Mouse (Mus musculus) MEL (cell line): ENCODE results near the gene Ctdspl. TPM values are rescaled to one million over a fixed set of nuclear protein-coding genes. Genes with fewer than 3 reads are reported as not detected.

Experiments
- DNase-seq: peaks from one replicate; pipeline ENCODE4 v3.0.0; 2011; ENCODE audit warnings: low read depth, low spot score
- H3K27ac ChIP-seq: 2 replicates; pipeline ENCODE4 v1.5.1; 2012; ENCODE audit warnings: low read depth, mild to moderate bottlenecking, control low read depth, low read length, moderate library complexity; ENCODE audit not compliant: control insufficient read depth
- H3K27me3 ChIP-seq, 2 experiments: fragments of 150-350 bp in 1 of 2; sonication (generic) in 1 of 2; 2 replicates each; pipeline ENCODE4 v1.6.1; 2012; ENCODE audit warnings: low read length in 2 of 2, mild to moderate bottlenecking in 2 of 2, improper control_type of control experiment in 1 of 2, moderate library complexity in 1 of 2; ENCODE audit not compliant: insufficient read depth in 2 of 2, control insufficient read depth in 1 of 2
- H3K36me3 ChIP-seq, 2 experiments: 2 replicates each; pipeline ENCODE4 v1.6.1; 2012 to 2014; ENCODE audit warnings: low read length in 2 of 2, improper control_type of control experiment in 1 of 2, inconsistent platforms in 1 of 2, mild to moderate bottlenecking in 1 of 2; ENCODE audit not compliant: insufficient read depth in 2 of 2, control insufficient read depth in 1 of 2
- H3K4me1 ChIP-seq, 2 experiments: fragments of 150-350 bp in 1 of 2; sonication (generic) in 1 of 2; 2 replicates each; pipeline ENCODE4 v1.6.1; 2012; ENCODE audit warnings: low read length in 2 of 2, improper control_type of control experiment in 1 of 2, mild to moderate bottlenecking in 1 of 2; ENCODE audit not compliant: insufficient read depth in 2 of 2, control insufficient read depth in 1 of 2
- H3K4me3 ChIP-seq, 2 experiments: fragments of 150-350 bp in 1 of 2; sonication (generic) in 1 of 2; 2 replicates each; pipeline ENCODE4 v1.5.1; 2012; ENCODE audit warnings: low read depth in 2 of 2, low read length in 2 of 2, mild to moderate bottlenecking in 2 of 2, moderate library complexity in 2 of 2, control low read depth in 1 of 2, improper control_type of control experiment in 1 of 2; ENCODE audit not compliant: control insufficient read depth in 1 of 2, insufficient read depth in 1 of 2
- H3K79me2 ChIP-seq: 2 replicates; pipeline ENCODE4 v1.6.1; 2012; ENCODE audit warnings: mild to moderate bottlenecking, low read length, moderate library complexity; ENCODE audit not compliant: control insufficient read depth, poor library complexity, insufficient read depth
- H3K9ac ChIP-seq: 2 replicates; pipeline ENCODE4 v1.6.1; 2012; ENCODE audit warnings: low read depth, mild to moderate bottlenecking, control low read depth, low read length, moderate library complexity; ENCODE audit not compliant: control insufficient read depth, poor library complexity, severe bottlenecking
- H3K9me3 ChIP-seq: fragments of 150-350 bp; sonication (generic); replicated peaks from 2 replicates; pipeline ENCODE4 v1.6.1; 2012; ENCODE audit warnings: mild to moderate bottlenecking, low read length, improper control_type of control experiment, moderate library complexity; ENCODE audit not compliant: insufficient read depth
- CTCF ChIP-seq, 3 experiments: IDR thresholded peaks in 2 of 3; conservative IDR thresholded peaks in 1 of 3; 2 replicates each; pipeline ENCODE4 v1.5.1; 2011 to 2012; ENCODE audit warnings: low read length in 3 of 3, low read depth in 2 of 3, mild to moderate bottlenecking in 2 of 3, improper control_type of control experiment in 1 of 3, inconsistent platforms in 1 of 3, mixed read lengths in 1 of 3, moderate library complexity in 1 of 3; ENCODE audit not compliant: control insufficient read depth in 1 of 3, insufficient read depth in 1 of 3, poor library complexity in 1 of 3, severe bottlenecking in 1 of 3
- ELF1 ChIP-seq: IDR thresholded peaks from 2 replicates; pipeline ENCODE4 v1.6.1; 2014; ENCODE audit warnings: low read depth, mild to moderate bottlenecking, inconsistent platforms, low read length, improper control_type of control experiment, moderate library complexity
- GATA1 ChIP-seq: IDR thresholded peaks from 2 replicates; pipeline ENCODE4 v1.6.1; 2011; ENCODE audit warnings: low read depth, low read length, improper control_type of control experiment
- HCFC1 ChIP-seq: IDR thresholded peaks from 2 replicates; pipeline ENCODE4 v1.6.1; 2012; ENCODE audit warnings: low read depth, mild to moderate bottlenecking, inconsistent platforms, low read length, improper control_type of control experiment, moderate library complexity
- KAT2A ChIP-seq: conservative IDR thresholded peaks from 2 replicates; pipeline ENCODE4 v1.6.1; 2012; ENCODE audit warnings: low read depth, low read length, improper control_type of control experiment, inconsistent platforms
- MEF2A ChIP-seq: IDR thresholded peaks from 2 replicates; pipeline ENCODE4 v1.6.1; 2014; ENCODE audit warnings: low read depth, mild to moderate bottlenecking, inconsistent platforms, low read length, improper control_type of control experiment; ENCODE audit not compliant: poor library complexity, insufficient replicate concordance, severe bottlenecking; ENCODE audit errors: extremely low read depth
- MYC ChIP-seq: IDR thresholded peaks from 2 replicates; pipeline ENCODE4 v1.6.1; 2011; ENCODE audit warnings: low read depth, mild to moderate bottlenecking, low read length, improper control_type of control experiment, moderate library complexity
- NELFE ChIP-seq: IDR thresholded peaks from 2 replicates; pipeline ENCODE4 v1.6.1; 2011; ENCODE audit warnings: low read depth, low read length, improper control_type of control experiment
- POLR2A ChIP-seq, 2 experiments: IDR thresholded peaks; 2 replicates each; pipeline ENCODE4 v1.6.1; 2011 to 2012; ENCODE audit warnings: low read length in 2 of 2, mild to moderate bottlenecking in 2 of 2, control low read depth in 1 of 2, improper control_type of control experiment in 1 of 2, low read depth in 1 of 2, moderate library complexity in 1 of 2; ENCODE audit not compliant: control insufficient read depth in 1 of 2, insufficient read depth in 1 of 2, poor library complexity in 1 of 2
- RCOR1 ChIP-seq: IDR thresholded peaks from 2 replicates; pipeline ENCODE4 v1.6.1; 2012; ENCODE audit warnings: low read depth, mild to moderate bottlenecking, inconsistent platforms, low read length, improper control_type of control experiment
- SMC3 ChIP-seq: IDR thresholded peaks from 2 replicates; pipeline ENCODE4 v1.6.1; 2011; ENCODE audit warnings: low read depth, low read length, improper control_type of control experiment
- TAL1 ChIP-seq: IDR thresholded peaks from 2 replicates; pipeline ENCODE4 v1.6.1; 2012; ENCODE audit warnings: mild to moderate bottlenecking, inconsistent platforms, low read length, moderate library complexity, mixed read lengths
- TCF12 ChIP-seq: IDR thresholded peaks from 2 replicates; pipeline ENCODE4 v1.6.1; 2014; ENCODE audit warnings: low read depth, mild to moderate bottlenecking, inconsistent platforms, low read length, improper control_type of control experiment, moderate library complexity
- USF1 ChIP-seq: IDR thresholded peaks from 2 replicates; pipeline ENCODE4 v1.6.1; 2014; ENCODE audit warnings: low read depth, mild to moderate bottlenecking, inconsistent platforms, low read length, improper control_type of control experiment, moderate library complexity
- ZMIZ1 ChIP-seq: IDR thresholded peaks from 2 replicates; pipeline ENCODE4 v1.6.1; 2012; ENCODE audit warnings: low read depth, mild to moderate bottlenecking, inconsistent platforms, low read length, improper control_type of control experiment, moderate library complexity
- ZNF384 ChIP-seq: IDR thresholded peaks from 2 replicates; pipeline ENCODE4 v1.6.1; 2012; ENCODE audit warnings: low read depth, mild to moderate bottlenecking, inconsistent platforms, low read length, improper control_type of control experiment
- polyA plus RNA-seq, 2 experiments: library from polyadenylated mRNA; stranded (reverse) in 1 of 2; unstranded in 1 of 2; fragments of >175 nt in 1 of 2; fragments of >200 nt in 1 of 2; gene quantifications; 2 replicates each; pipeline versions ENCODE4 v1.2.1 to v1.2.4; 2012; ENCODE audit warnings: low replicate concordance in 2 of 2, low read depth in 1 of 2; ENCODE audit not compliant: insufficient read length in 2 of 2, insufficient read depth in 1 of 2, missing spikeins in 1 of 2
- total RNA-seq: library from RNA; depleted of rRNA; stranded (reverse); fragments of 300-350 nt; gene quantifications from 2 replicates; pipeline ENCODE4 v1.2.3, GENCODE M21; 2012

The Ctdspl gene
- total and polyA plus RNA-seq, 3 experiments = 15.3 to 20.7 TPM; not detected in 1

DNA sequence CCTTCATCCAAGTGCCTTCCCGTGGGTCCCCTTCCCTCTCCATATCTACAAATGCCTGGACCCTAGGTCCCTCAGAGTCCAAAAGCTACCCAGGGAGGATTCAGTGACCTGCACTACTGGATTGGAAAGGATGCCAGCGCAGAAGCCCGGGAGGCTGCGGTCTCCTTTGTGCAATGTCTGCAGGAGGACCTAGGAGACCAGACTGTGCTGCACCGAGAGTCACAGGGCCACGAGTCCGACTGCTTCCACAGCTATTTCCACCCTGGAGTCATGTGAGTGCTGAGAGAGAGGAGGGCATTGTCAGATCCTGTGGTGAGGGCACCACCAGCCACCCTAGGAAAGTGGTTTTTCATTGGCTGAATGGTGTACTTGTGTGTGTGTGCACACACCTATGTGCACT is 132.0 kb downstream of the Ctdspl start:
- H3K9me3 ChIP-seq = no peaks in the 10 kb centered on the region

DNA sequence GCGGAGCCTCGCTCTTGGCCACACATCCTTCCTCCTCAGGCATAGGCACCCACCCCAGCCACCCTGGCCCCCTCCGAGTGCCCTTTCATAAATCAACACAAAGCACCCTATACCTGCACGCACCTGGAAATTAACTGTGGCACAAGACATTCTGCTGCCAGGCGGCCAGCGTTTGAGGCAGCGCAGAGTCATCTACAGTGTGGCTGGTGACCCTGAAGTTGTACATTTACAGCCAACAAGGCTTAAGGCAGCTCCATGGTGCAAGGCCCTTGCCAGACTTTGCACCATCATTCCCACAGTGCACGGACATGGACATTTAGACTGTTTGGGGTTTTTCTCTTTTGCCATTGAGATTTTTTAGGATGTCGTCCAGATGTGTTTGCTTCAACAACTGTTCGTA is 134.4 kb downstream of the Ctdspl start:
- H3K9me3 ChIP-seq = no peaks in the 10 kb centered on the region
- H3K4me3 ChIP-seq = no peak overlapping the region
- DNase-seq = no peak
- peaks cover 0 to 4% of the 10 kb centered on the region in 2 experiments; a peak in 2 of 4 replicates for H3K36me3 ChIP-seq
- H3K27ac ChIP-seq = no peak overlapping the region
- no peak overlapping the region for H3K9ac ChIP-seq
- no peaks in the 10 kb centered on the region for H3K79me2 ChIP-seq
- no peaks in the 10 kb centered on the region for H3K27me3 ChIP-seq
- TF ChIP-seq MYC = 0 out of 2 replicates have a peak, but pooled peaks have one; percentile 22
- TF ChIP-seq TCF12 = no peak
- TF ChIP-seq, all 39 proteins: peak for 1
- peaks cover 0 to 20% of the 10 kb centered on the region in 2 experiments for H3K4me1 ChIP-seq

More for the DNA sequence above, 132.0 kb downstream of the Ctdspl start:
- Histone ChIP-seq H3K27me3 (no peaks in the 10 kb centered on the region), H3K36me3 (peaks cover 0 to 10% of the 10 kb centered on the region in 2 experiments; a peak in 2 of 4 replicates), H3K79me2 (no peaks in the 10 kb centered on the region), H3K9ac (no peak overlapping the region), H3K4me3 (no peak overlapping the region), H3K27ac (no peak overlapping the region), H3K4me1 (peaks cover 7 to 16% of the 10 kb centered on the region in 2 experiments)
- DNase-seq = no peak
- no peak for TF ChIP-seq CTCF (IDR thresholded peaks at IDR 0.05 in 2 of 3, conservative IDR thresholded peaks at IDR 0.05 in 1 of 3; ENCODE audit: control insufficient read depth in 1 of 3, insufficient read depth in 1 of 3, low read depth in 2 of 3, low read length in 3 of 3, poor library complexity in 1 of 3, severe bottlenecking in 1 of 3)
- TF ChIP-seq MEF2A = no peak
- no peak for TF ChIP-seq HCFC1
- no peak for TF ChIP-seq TAL1

DNA sequence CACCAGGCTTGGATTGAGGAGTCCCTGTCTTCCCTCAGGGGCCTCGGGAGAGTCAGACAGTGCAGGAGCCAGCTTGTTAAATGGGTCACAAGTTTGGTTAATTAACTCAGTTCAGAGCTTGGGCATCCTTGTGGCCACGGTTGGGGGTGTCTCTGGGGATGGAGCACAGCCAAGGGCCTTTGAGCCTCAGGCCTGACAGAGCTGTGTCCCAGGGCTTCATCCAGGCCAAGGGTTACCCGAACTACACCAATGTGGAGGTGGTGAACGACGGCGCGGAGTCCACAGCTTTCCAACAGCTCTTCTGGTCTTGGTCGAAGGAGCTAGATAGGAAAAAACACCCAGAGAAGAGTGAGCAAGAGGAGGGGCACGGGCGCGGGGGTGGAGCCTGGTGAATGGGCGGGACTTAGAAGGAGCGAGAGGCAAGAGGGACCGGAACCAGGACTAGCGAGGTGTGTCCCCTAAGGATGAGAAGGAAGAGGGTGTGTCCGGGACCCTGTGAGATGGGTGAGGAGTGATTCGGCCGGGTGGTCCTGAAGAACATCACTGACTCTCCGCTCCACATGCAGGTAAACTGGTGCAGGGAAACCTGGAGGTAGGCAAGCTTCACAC is 136.9 kb downstream of the Ctdspl start:
- Histone ChIP-seq H3K27me3 (no peaks in the 10 kb centered on the region), H3K36me3 (peaks cover 0 to 4% of the 10 kb centered on the region in 2 experiments; a peak in 2 of 4 replicates), H3K4me1 (peaks cover 0 to 20% of the 10 kb centered on the region in 2 experiments), H3K9ac (peak overlapping the region; percentile 48), H3K4me3 (peak overlapping the region; percentile 76 to 85), H3K9me3 (no peaks in the 10 kb centered on the region), H3K27ac (peak overlapping the region; percentile 32), H3K79me2 (no peaks in the 10 kb centered on the region)
- no peak for TF ChIP-seq MYC
- TF ChIP-seq POLR2A (IDR thresholded peaks at IDR 0.05; ENCODE audit: control insufficient read depth in 1 of 2, insufficient read depth in 1 of 2, low read depth in 1 of 2, low read length in 2 of 2, poor library complexity in 1 of 2) = peak in 1 of 2 experiments; percentile 60; a peak in 2 of 4 replicates
- TF ChIP-seq ZMIZ1 = 0 out of 2 replicates have a peak, but pooled peaks have one; percentile 17
- TF ChIP-seq RCOR1 = no peak
- TF ChIP-seq SMC3 = no peak
- TF ChIP-seq HCFC1 = peak; percentile 42; the same call in 1 of the 2 replicates
- TF ChIP-seq ZNF384 = no peak
- no peak for TF ChIP-seq USF1
- TF ChIP-seq GATA1 = no peak
- no peak for TF ChIP-seq KAT2A
- TF ChIP-seq ELF1 = 0 out of 2 replicates have a peak, but pooled peaks have one; percentile 40
- TF ChIP-seq NELFE = peak; percentile 32; the same call in 1 of the 2 replicates
- peak; percentile 91 for DNase-seq
